Mouse (Mus musculus) erythroblast, adult 5-6 weeks (primary cell): Measurements from ENCODE around the gene Zcchc7. TPM values are rescaled to one million over a fixed set of nuclear protein-coding genes. Genes with fewer than 3 reads are reported as not detected.
A peak's percentile ranks its signal among the peaks of the same experiment; 100 is the strongest.

Source experiments
- ATAC-seq: replicated peaks from 2 replicates; pipeline ENCODE4 v1.8.0; 2016; ENCODE audit warnings: moderate number of reproducible peaks, mild to moderate bottlenecking, moderate TSS enrichment, inconsistent platforms; ENCODE audit not compliant: poor library complexity, low FRiP score, severe bottlenecking
- total RNA-seq, 2 experiments: library from RNA; stranded (forward) in 1 of 2; stranded (reverse) in 1 of 2; fragments of 150-400 nt in 1 of 2; fragments of 200-764, 138-1000 nt in 1 of 2; gene quantifications; 2 replicates each; pipeline versions ENCODE4 v1.2.3 to v1.2.4; 2015 to 2017; ENCODE audit warnings: low replicate concordance in 2 of 2

Gene Zcchc7
- total RNA-seq (2015; ENCODE audit: low replicate concordance) (15.9 and 19.2 TPM in 2 replicates), total RNA-seq (2017; ENCODE audit: low replicate concordance) (31.5 and 39.8 TPM in 2 replicates)

GRCm38 (mm10) chr4:44755553-44756133 is at the start of gene Zcchc7:
Zcchc7 (plus strand) TSS chr4:44755877.
- peak; percentile 29; the same call in 1 of the 2 replicates for ATAC-seq

- no peak for ATAC-seq
These were observed 49.7 kb upstream of the Zcchc7 start for GRCm38 (mm10) chr4:44705967-44706366.

GRCm38 (mm10) chr4:44706865-44707264 is 48.8 kb upstream of the Zcchc7 start:
- ATAC-seq: no peak

GRCm38 (mm10) chr4:44708311-44708710 is 47.4 kb upstream of the Zcchc7 start:
- no peak for ATAC-seq

- no peak for ATAC-seq
These were observed 46.5 kb upstream of the Zcchc7 start for GRCm38 (mm10) chr4:44709091-44709695.

GRCm38 (mm10) chr4:44709740-44710700 is 45.7 kb upstream of the Zcchc7 start, which contains the start of gene Pax5:
Pax5 (minus strand) TSS chr4:44710487.
- ATAC-seq: no peak

GRCm38 (mm10) chr4:44710701-44711097 is 45.0 kb upstream of the Zcchc7 start:
- no peak for ATAC-seq

GRCm38 (mm10) chr4:44711136-44711900 is 44.4 kb upstream of the Zcchc7 start:
- ATAC-seq: no peak

- ATAC-seq: no peak
These were observed 43.5 kb upstream of the Zcchc7 start for GRCm38 (mm10) chr4:44712051-44712700.

GRCm38 (mm10) chr4:44712786-44713553 is 42.7 kb upstream of the Zcchc7 start:
- ATAC-seq: no peak

- ATAC-seq: no peak
These were observed 42.1 kb upstream of the Zcchc7 start for GRCm38 (mm10) chr4:44713554-44714051.

GRCm38 (mm10) chr4:44714111-44714621 is 41.5 kb upstream of the Zcchc7 start:
- ATAC-seq: no peak

- no peak for ATAC-seq
These were observed 40.0 kb upstream of the Zcchc7 start for GRCm38 (mm10) chr4:44715621-44716160.

GRCm38 (mm10) chr4:44716391-44716790 is 39.3 kb upstream of the Zcchc7 start:
- no peak for ATAC-seq

- no peak for ATAC-seq
These were observed 38.0 kb upstream of the Zcchc7 start for GRCm38 (mm10) chr4:44717676-44718075.

- ATAC-seq: no peak
These were observed 35.6 kb upstream of the Zcchc7 start for GRCm38 (mm10) chr4:44720046-44720445.

- ATAC-seq: no peak
These were observed 34.4 kb upstream of the Zcchc7 start for GRCm38 (mm10) chr4:44721237-44721636.

GRCm38 (mm10) chr4:44740471-44740870 is 15.2 kb upstream of the Zcchc7 start:
- ATAC-seq: no peak
